Mouse (Mus musculus) liver, embryonic 14.5 days (tissue): Measurements from ENCODE around the gene Lin7b.

Experiments
- CTCF ChIP-seq: IDR thresholded peaks from 2 replicates; pipeline ENCODE4 v1.5.1; 2016; ENCODE audit warnings: antibody characterized with exemption, low read depth, control low read depth
- EP300 ChIP-seq: IDR thresholded peaks from 2 replicates; pipeline ENCODE4 v1.6.1; 2016; ENCODE audit warnings: antibody characterized with exemption, low read depth

GRCm38 (mm10) chr7:45337469-45337868 is 32.9 kb downstream of the Lin7b start:
- no peak for TF ChIP-seq EP300
- TF ChIP-seq CTCF, result no peak
